Mouse (Mus musculus): Measurements from ENCODE around the gene LTO1. TPM values are rescaled to one million over a fixed set of nuclear protein-coding genes. Genes with fewer than 3 reads are reported as not detected.
A peak's percentile ranks its signal among the peaks of the same experiment; 100 is the strongest.

The LTO1 gene
- polyA plus RNA-seq, 1 experiment from 2014 or later: 23.3 TPM

DNA sequence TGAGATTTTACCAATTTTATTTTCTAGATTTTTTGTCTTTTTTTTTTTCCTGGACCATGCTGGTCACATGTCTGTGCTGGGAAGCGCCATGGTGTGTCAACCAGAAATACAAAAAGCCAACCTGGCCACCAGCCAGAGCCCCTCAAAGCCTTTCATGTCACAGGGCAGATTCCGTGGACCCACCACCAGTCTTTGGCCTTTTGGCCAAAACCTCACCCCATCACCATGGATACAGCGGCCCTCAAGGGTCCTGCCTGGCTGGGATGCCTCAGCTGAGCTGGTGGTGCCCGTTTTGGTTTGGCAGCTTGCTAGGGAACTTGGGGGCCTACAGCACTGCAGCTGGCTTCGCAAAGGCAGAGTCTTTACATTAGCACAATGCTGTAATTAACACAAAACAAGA lies 15.0 kb downstream of the LTO1 start:
- Histone ChIP-seq H3K9me3 (ENCODE audit: low read length) (no peaks in the 10 kb centered on the region), H3K9ac (replicated peaks; ENCODE audit: low read depth) (no peak overlapping the region), H3K4me1 (ENCODE audit: insufficient read depth, low read depth, low read length) (no peaks in the 10 kb centered on the region), H3K27ac (ENCODE audit: low read length) (no peak overlapping the region), H3K36me3 (ENCODE audit: insufficient read depth, low read length) (no peaks in the 10 kb centered on the region; the same call in 1 of the 2 replicates), H3K27me3 (replicated peaks; ENCODE audit: insufficient read depth, low read length) (no peaks in the 10 kb centered on the region), H3K4me3 (ENCODE audit: low read depth, low read length) (no peak overlapping the region), H3K4me2 (replicated peaks; ENCODE audit: low read depth, low read length) (no peak overlapping the region)
- 48% methylated on average over 5 of the region's 5 CpGs for WGBS
- no peak for ATAC-seq
- TF ChIP-seq EP300 (IDR thresholded peaks at IDR 0.05): no peak
- no peak for DNase-seq (ENCODE audit: low spot score)

DNA sequence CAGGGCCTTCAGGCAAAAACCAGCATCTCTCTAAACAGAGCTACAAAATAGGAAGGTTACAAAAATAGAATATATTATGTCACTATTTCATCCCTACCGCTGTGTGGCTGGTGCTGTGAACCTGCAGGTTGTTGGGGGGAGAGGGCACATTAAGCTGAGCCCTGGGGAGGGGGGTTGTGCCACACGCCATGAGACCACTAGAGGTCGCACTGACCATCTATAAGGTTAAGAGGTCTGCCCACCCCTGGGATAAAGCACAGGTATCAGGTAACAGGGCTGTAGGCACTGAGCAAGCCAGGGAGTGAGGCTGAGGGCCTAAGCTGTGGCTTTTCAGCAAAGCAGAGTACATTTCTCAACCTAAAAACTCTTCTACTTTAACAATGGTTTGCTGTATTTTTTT lies 16.9 kb downstream of the LTO1 start:
- ATAC-seq (peak; percentile 25; the same call in 1 of the 2 replicates), DNase-seq (ENCODE audit: low spot score) (peak; percentile 36)
- H3K4me3 ChIP-seq (ENCODE audit: low read depth, low read length): no peak overlapping the region
- H3K4me1 ChIP-seq (ENCODE audit: insufficient read depth, low read depth, low read length): no peaks in the 10 kb centered on the region
- H3K9ac ChIP-seq (replicated peaks; ENCODE audit: low read depth): no peak overlapping the region
- no peaks in the 10 kb centered on the region; the same call in 1 of the 2 replicates for H3K36me3 ChIP-seq (ENCODE audit: insufficient read depth, low read length)
- H3K9me3 ChIP-seq (ENCODE audit: low read length): no peaks in the 10 kb centered on the region
- no peak overlapping the region for H3K27ac ChIP-seq (ENCODE audit: low read length)
- H3K27me3 ChIP-seq (replicated peaks; ENCODE audit: insufficient read depth, low read length): no peaks in the 10 kb centered on the region
- no peak overlapping the region for H3K4me2 ChIP-seq (replicated peaks; ENCODE audit: low read depth, low read length)
- WGBS: 21% methylated on average over 3 of the region's 3 CpGs
- TF ChIP-seq EP300 (IDR thresholded peaks at IDR 0.05): no peak
- TF ChIP-seq CTCF (IDR thresholded peaks at IDR 0.05): peak; percentile 64

DNA sequence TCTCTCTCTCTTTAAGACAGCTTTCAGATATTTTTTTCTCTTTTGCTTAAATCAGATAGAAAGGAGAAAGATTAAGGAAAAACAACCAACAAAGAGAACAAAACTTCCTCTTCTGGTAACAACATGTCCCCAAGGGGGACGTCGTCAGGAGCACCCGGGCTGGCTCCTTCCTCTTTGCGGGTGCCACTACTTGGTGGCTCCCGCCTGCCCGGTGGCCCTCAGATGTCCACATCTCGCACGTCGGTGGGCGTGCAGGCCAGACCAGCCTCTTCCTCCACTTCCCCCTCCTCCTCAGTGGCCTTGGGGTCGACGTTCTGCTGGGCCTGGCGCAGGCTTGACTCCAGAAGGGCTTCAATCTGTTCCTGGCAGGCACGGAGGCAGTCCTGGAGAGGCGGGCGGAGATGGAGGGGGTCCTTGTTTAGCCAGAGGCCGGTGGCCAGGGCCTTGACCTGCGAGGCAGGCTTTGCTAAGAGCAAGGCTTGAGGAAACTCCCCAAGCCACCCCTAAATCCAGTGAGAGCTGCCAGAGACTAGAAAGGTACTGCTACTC lies 17.6 kb downstream of the LTO1 start:
- H3K9me3 ChIP-seq (ENCODE audit: low read length): no peaks in the 10 kb centered on the region
- TF ChIP-seq EP300 (IDR thresholded peaks at IDR 0.05) (no peak), CTCF (IDR thresholded peaks at IDR 0.05) (no peak)
- H3K27me3 ChIP-seq (replicated peaks; ENCODE audit: insufficient read depth, low read length): no peaks in the 10 kb centered on the region
- DNase-seq (ENCODE audit: low spot score) (no peak), ATAC-seq (no peak)
- no peaks in the 10 kb centered on the region; the same call in 1 of the 2 replicates for H3K36me3 ChIP-seq (ENCODE audit: insufficient read depth, low read length)
- no peak overlapping the region for H3K9ac ChIP-seq (replicated peaks; ENCODE audit: low read depth)
- WGBS: 61% methylated on average over 18 of the region's 18 CpGs
- H3K4me2 ChIP-seq (replicated peaks; ENCODE audit: low read depth, low read length): no peak overlapping the region
- no peaks in the 10 kb centered on the region for H3K4me1 ChIP-seq (ENCODE audit: insufficient read depth, low read depth, low read length)
- H3K4me3 ChIP-seq (ENCODE audit: low read depth, low read length): no peak overlapping the region
- H3K27ac ChIP-seq (ENCODE audit: low read length): no peak overlapping the region

DNA sequence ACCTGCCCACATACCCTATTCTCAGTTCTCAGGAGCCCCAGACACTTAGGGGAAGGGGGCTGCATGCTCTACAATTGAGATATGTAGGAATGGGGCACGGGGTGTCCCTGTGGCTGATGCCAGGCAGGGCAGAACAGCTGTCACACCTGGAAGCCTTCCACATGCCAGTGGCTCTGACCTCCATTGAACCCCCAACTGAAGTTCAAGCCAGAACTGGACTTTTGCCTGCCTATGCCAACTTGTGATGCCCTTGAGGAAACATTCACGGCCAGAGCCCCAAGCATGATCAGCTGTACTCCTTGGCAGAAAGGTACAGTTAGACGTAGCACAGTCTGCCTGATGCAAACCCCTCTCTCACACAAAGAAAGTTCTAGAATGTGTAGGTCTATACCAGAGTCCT lies 18.4 kb downstream of the LTO1 start:
- no peak overlapping the region for H3K4me3 ChIP-seq (ENCODE audit: low read depth, low read length)
- TF ChIP-seq EP300 (IDR thresholded peaks at IDR 0.05) (no peak), CTCF (IDR thresholded peaks at IDR 0.05) (no peak)
- no peaks in the 10 kb centered on the region; the same call in 1 of the 2 replicates for H3K36me3 ChIP-seq (ENCODE audit: insufficient read depth, low read length)
- 81% methylated on average over 3 of the region's 3 CpGs for WGBS
- DNase-seq (ENCODE audit: low spot score) (no peak), ATAC-seq (no peak)
- H3K9me3 ChIP-seq (ENCODE audit: low read length): no peaks in the 10 kb centered on the region
- H3K9ac ChIP-seq (replicated peaks; ENCODE audit: low read depth): no peak overlapping the region
- no peaks in the 10 kb centered on the region for H3K4me1 ChIP-seq (ENCODE audit: insufficient read depth, low read depth, low read length)
- no peak overlapping the region for H3K27ac ChIP-seq (ENCODE audit: low read length)
- H3K4me2 ChIP-seq (replicated peaks; ENCODE audit: low read depth, low read length): no peak overlapping the region
- H3K27me3 ChIP-seq (replicated peaks; ENCODE audit: insufficient read depth, low read length): no peaks in the 10 kb centered on the region

DNA sequence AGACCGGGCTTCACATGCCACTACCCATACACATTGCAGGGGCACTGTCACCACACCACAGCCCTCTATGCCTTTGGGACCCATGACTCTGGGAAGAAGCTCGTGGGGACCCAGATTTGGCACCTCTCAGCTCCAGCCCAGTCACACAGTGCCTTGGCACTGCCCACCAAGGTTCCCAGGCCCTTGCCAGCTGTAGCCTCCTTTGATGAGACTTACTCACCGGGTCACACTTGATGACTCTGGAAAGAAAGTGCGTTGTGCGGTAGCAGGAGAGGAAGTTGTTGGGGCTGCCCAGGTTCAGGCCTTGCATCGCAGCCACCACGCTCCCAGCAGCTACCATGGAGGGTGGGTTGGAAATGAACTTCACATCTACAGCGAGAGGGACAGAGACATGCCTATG lies 18.9 kb downstream of the LTO1 start:
- no peaks in the 10 kb centered on the region for H3K9me3 ChIP-seq (ENCODE audit: low read length)
- no peak overlapping the region for H3K27ac ChIP-seq (ENCODE audit: low read length)
- no peak overlapping the region for H3K9ac ChIP-seq (replicated peaks; ENCODE audit: low read depth)
- H3K4me3 ChIP-seq (ENCODE audit: low read depth, low read length): no peak overlapping the region
- no peak for TF ChIP-seq EP300 (IDR thresholded peaks at IDR 0.05)
- TF ChIP-seq CTCF (IDR thresholded peaks at IDR 0.05): no peak
- H3K27me3 ChIP-seq (replicated peaks; ENCODE audit: insufficient read depth, low read length): no peaks in the 10 kb centered on the region
- no peak for ATAC-seq
- H3K4me2 ChIP-seq (replicated peaks; ENCODE audit: low read depth, low read length): no peak overlapping the region
- WGBS: 83% methylated on average over 8 of the region's 8 CpGs
- peaks cover 2% of the 10 kb centered on the region; the same call in 1 of the 2 replicates for H3K4me1 ChIP-seq (ENCODE audit: insufficient read depth, low read depth, low read length)
- DNase-seq (ENCODE audit: low spot score): no peak
- H3K36me3 ChIP-seq (ENCODE audit: insufficient read depth, low read length): no peaks in the 10 kb centered on the region; the same call in 1 of the 2 replicates

DNA sequence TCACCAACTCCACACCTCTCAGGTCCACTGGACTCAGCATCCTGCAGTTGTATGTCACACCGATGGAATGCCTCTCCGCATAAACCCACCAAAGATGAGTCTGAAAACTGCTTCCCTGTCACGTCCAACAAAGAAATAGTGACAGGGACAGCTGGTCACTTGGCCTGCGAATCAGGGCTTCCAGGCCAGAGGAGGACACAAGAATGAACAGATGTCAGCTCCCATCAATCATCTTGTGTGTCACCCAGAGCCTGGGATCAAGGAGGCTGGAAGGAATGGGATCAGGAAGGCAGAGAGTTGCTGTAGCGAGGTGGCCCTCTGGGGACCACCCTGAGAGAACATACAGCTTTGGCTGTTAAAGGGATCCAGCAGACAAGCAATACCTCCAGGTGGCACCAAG lies 20.0 kb downstream of the LTO1 start:
- Histone ChIP-seq H3K4me3 (ENCODE audit: low read depth, low read length) (no peak overlapping the region), H3K27ac (ENCODE audit: low read length) (no peak overlapping the region), H3K9ac (replicated peaks; ENCODE audit: low read depth) (no peak overlapping the region), H3K9me3 (ENCODE audit: low read length) (no peaks in the 10 kb centered on the region), H3K4me2 (replicated peaks; ENCODE audit: low read depth, low read length) (no peak overlapping the region), H3K27me3 (replicated peaks; ENCODE audit: insufficient read depth, low read length) (no peaks in the 10 kb centered on the region), H3K4me1 (ENCODE audit: insufficient read depth, low read depth, low read length) (peaks cover 4% of the 10 kb centered on the region; the same call in 1 of the 2 replicates), H3K36me3 (ENCODE audit: insufficient read depth, low read length) (no peaks in the 10 kb centered on the region; the same call in 1 of the 2 replicates)
- DNase-seq (ENCODE audit: low spot score) (no peak), ATAC-seq (no peak)
- no peak for TF ChIP-seq EP300 (IDR thresholded peaks at IDR 0.05)
- no peak for TF ChIP-seq CTCF (IDR thresholded peaks at IDR 0.05)
- 69% methylated on average over 5 of the region's 5 CpGs for WGBS
